Mouse (Mus musculus): ENCODE measurements at regions not wholly inside any gene's neighbourhood (a gene's known extent, or its start where the extent isn't known, plus 50 kb on each side); places are given as distances from the start of the nearest gene placed in this dataset.

GRCm38 (mm10) chr2:21056450-21057210, 87.9 kb upstream of the Arhgap21 start:
- WGBS = 75% methylated on average over 5 of the region's 5 CpGs
- DNase-seq = peak; percentile 4
- Histone ChIP-seq H3K4me3 (ENCODE audit: insufficient read depth, low read depth, low read length) (no peak overlapping the region), H3K27ac (ENCODE audit: insufficient read depth, low read depth, low read length) (no peak overlapping the region), H3K4me1 (ENCODE audit: control insufficient read depth, insufficient read depth, low read length) (no peaks in the 10 kb centered on the region), H3K36me3 (ENCODE audit: control insufficient read depth, insufficient read depth, low read length) (no peaks in the 10 kb centered on the region), H3K27me3 (replicated peaks; ENCODE audit: control insufficient read depth, insufficient read depth, low read length) (no peaks in the 10 kb centered on the region)
- no peak for TF ChIP-seq POLR2A (IDR thresholded peaks at IDR 0.05; ENCODE audit: low read depth, low read length)
- TF ChIP-seq CTCF (conservative IDR thresholded peaks at IDR 0.05; ENCODE audit: insufficient read depth, insufficient read length, low read depth, low read length) = no peak

GRCm38 (mm10) chr2:21055416-21055815, 86.7 kb upstream of the Arhgap21 start:
- no peaks in the 10 kb centered on the region for H3K36me3 ChIP-seq (ENCODE audit: control insufficient read depth, insufficient read depth, low read length)
- WGBS = 93% methylated on average over 3 of the region's 3 CpGs
- no peak overlapping the region for H3K27ac ChIP-seq (ENCODE audit: insufficient read depth, low read depth, low read length)
- H3K4me3 ChIP-seq (ENCODE audit: insufficient read depth, low read depth, low read length) = no peak overlapping the region
- H3K4me1 ChIP-seq (ENCODE audit: control insufficient read depth, insufficient read depth, low read length) = no peaks in the 10 kb centered on the region
- TF ChIP-seq CTCF (conservative IDR thresholded peaks at IDR 0.05; ENCODE audit: insufficient read depth, insufficient read length, low read depth, low read length) (no peak), POLR2A (IDR thresholded peaks at IDR 0.05; ENCODE audit: low read depth, low read length) (no peak)
- DNase-seq = no peak
- no peaks in the 10 kb centered on the region for H3K27me3 ChIP-seq (replicated peaks; ENCODE audit: control insufficient read depth, insufficient read depth, low read length)

GRCm38 (mm10) chr2:21054325-21055082, 85.8 kb upstream of the Arhgap21 start:
- WGBS = 74% methylated on average over 6 of the region's 6 CpGs
- H3K4me1 ChIP-seq (ENCODE audit: control insufficient read depth, insufficient read depth, low read length) = no peaks in the 10 kb centered on the region
- H3K4me3 ChIP-seq (ENCODE audit: insufficient read depth, low read depth, low read length) = no peak overlapping the region
- no peak for DNase-seq
- no peak for TF ChIP-seq POLR2A (IDR thresholded peaks at IDR 0.05; ENCODE audit: low read depth, low read length)
- no peak for TF ChIP-seq CTCF (conservative IDR thresholded peaks at IDR 0.05; ENCODE audit: insufficient read depth, insufficient read length, low read depth, low read length)
- no peaks in the 10 kb centered on the region for H3K27me3 ChIP-seq (replicated peaks; ENCODE audit: control insufficient read depth, insufficient read depth, low read length)
- H3K27ac ChIP-seq (ENCODE audit: insufficient read depth, low read depth, low read length) = no peak overlapping the region
- H3K36me3 ChIP-seq (ENCODE audit: control insufficient read depth, insufficient read depth, low read length) = no peaks in the 10 kb centered on the region

- Histone ChIP-seq H3K4me3 (ENCODE audit: insufficient read depth, low read depth, low read length) (no peak overlapping the region), H3K36me3 (ENCODE audit: control insufficient read depth, insufficient read depth, low read length) (no peaks in the 10 kb centered on the region), H3K4me1 (ENCODE audit: control insufficient read depth, insufficient read depth, low read length) (no peaks in the 10 kb centered on the region), H3K27me3 (replicated peaks; ENCODE audit: control insufficient read depth, insufficient read depth, low read length) (no peaks in the 10 kb centered on the region), H3K27ac (ENCODE audit: insufficient read depth, low read depth, low read length) (no peak overlapping the region)
- DNase-seq = no peak
- WGBS = 78% methylated on average over 5 of the region's 5 CpGs
- TF ChIP-seq CTCF (conservative IDR thresholded peaks at IDR 0.05; ENCODE audit: insufficient read depth, insufficient read length, low read depth, low read length) = no peak
- no peak for TF ChIP-seq POLR2A (IDR thresholded peaks at IDR 0.05; ENCODE audit: low read depth, low read length)
These were observed 84.9 kb upstream of the Arhgap21 start for GRCm38 (mm10) chr2:21053596-21053995.

- no peak for TF ChIP-seq POLR2A (IDR thresholded peaks at IDR 0.05; ENCODE audit: low read depth, low read length)
- Histone ChIP-seq H3K27ac (ENCODE audit: insufficient read depth, low read depth, low read length) (no peak overlapping the region), H3K27me3 (replicated peaks; ENCODE audit: control insufficient read depth, insufficient read depth, low read length) (no peaks in the 10 kb centered on the region), H3K4me3 (ENCODE audit: insufficient read depth, low read depth, low read length) (no peak overlapping the region), H3K36me3 (ENCODE audit: control insufficient read depth, insufficient read depth, low read length) (no peaks in the 10 kb centered on the region), H3K4me1 (ENCODE audit: control insufficient read depth, insufficient read depth, low read length) (no peaks in the 10 kb centered on the region)
- WGBS = 37% methylated on average over 5 of the region's 5 CpGs
- DNase-seq = no peak
These were observed 80.3 kb upstream of the Arhgap21 start for GRCm38 (mm10) chr2:21048996-21049395.

GRCm38 (mm10) chr2:21048226-21048625, 79.5 kb upstream of the Arhgap21 start:
- TF ChIP-seq POLR2A (IDR thresholded peaks at IDR 0.05; ENCODE audit: low read depth, low read length) (no peak), CTCF (conservative IDR thresholded peaks at IDR 0.05; ENCODE audit: insufficient read depth, insufficient read length, low read depth, low read length) (no peak)

GRCm38 (mm10) chr2:21046503-21047116, 77.9 kb upstream of the Arhgap21 start:
- Histone ChIP-seq H3K27me3 (replicated peaks; ENCODE audit: control insufficient read depth, insufficient read depth, low read length) (no peaks in the 10 kb centered on the region), H3K4me3 (ENCODE audit: insufficient read depth, low read depth, low read length) (no peak overlapping the region), H3K36me3 (ENCODE audit: control insufficient read depth, insufficient read depth, low read length) (no peaks in the 10 kb centered on the region), H3K27ac (ENCODE audit: insufficient read depth, low read depth, low read length) (no peak overlapping the region), H3K4me1 (ENCODE audit: control insufficient read depth, insufficient read depth, low read length) (no peaks in the 10 kb centered on the region)
- no peak for DNase-seq
- WGBS = 66% methylated on average over 9 of the region's 9 CpGs
- no peak for TF ChIP-seq POLR2A (IDR thresholded peaks at IDR 0.05; ENCODE audit: low read depth, low read length)
- no peak for TF ChIP-seq CTCF (conservative IDR thresholded peaks at IDR 0.05; ENCODE audit: insufficient read depth, insufficient read length, low read depth, low read length)

More at GRCm38 (mm10) chr2:21048226-21048625, 79.5 kb upstream of the Arhgap21 start:
- Histone ChIP-seq H3K36me3 (ENCODE audit: control insufficient read depth, insufficient read depth, low read length) (no peaks in the 10 kb centered on the region), H3K4me1 (ENCODE audit: control insufficient read depth, insufficient read depth, low read length) (no peaks in the 10 kb centered on the region), H3K27me3 (replicated peaks; ENCODE audit: control insufficient read depth, insufficient read depth, low read length) (no peaks in the 10 kb centered on the region), H3K4me3 (ENCODE audit: insufficient read depth, low read depth, low read length) (no peak overlapping the region), H3K27ac (ENCODE audit: insufficient read depth, low read depth, low read length) (no peak overlapping the region)
- DNase-seq = no peak
- WGBS = 81% methylated on average over 6 of the region's 6 CpGs

Data from kidney, adult 2 months (tissue).